Mouse (Mus musculus): ENCODE measurements around the gene Lrpprc.

- no peak for TF ChIP-seq CTCF (IDR thresholded peaks at IDR 0.05; ENCODE audit: control insufficient read depth, insufficient read depth, insufficient read length)
- TF ChIP-seq USF1 (IDR thresholded peaks at IDR 0.05; ENCODE audit: low read depth), result no peak
- TF ChIP-seq CEBPB (IDR thresholded peaks at IDR 0.05; ENCODE audit: low read depth), result no peak
- TF ChIP-seq FOSL1 (IDR thresholded peaks at IDR 0.05; ENCODE audit: insufficient read depth, low read length, poor library complexity, severe bottlenecking), result no peak
- TF ChIP-seq MAX (IDR thresholded peaks at IDR 0.05), result no peak
Measured at GRCm38 (mm10) chr17:84657422-84657732, 133.2 kb downstream of the Lrpprc start.

Data from C2C12 (cell line).